Mouse (Mus musculus) megakaryocyte, embryonic 14.5 days (primary cell): ENCODE results near the gene Jph4.

Experiments
- FLI1 ChIP-seq: IDR thresholded peaks from 2 replicates; pipeline ENCODE4 v1.6.1; 2012; ENCODE audit warnings: low read length, inconsistent platforms, mixed read lengths
- GATA1 ChIP-seq: IDR thresholded peaks from 3 replicates; pipeline ENCODE4 v1.6.1; 2012; ENCODE audit warnings: mixed read lengths, low read length, inconsistent platforms, borderline replicate concordance

DNA sequence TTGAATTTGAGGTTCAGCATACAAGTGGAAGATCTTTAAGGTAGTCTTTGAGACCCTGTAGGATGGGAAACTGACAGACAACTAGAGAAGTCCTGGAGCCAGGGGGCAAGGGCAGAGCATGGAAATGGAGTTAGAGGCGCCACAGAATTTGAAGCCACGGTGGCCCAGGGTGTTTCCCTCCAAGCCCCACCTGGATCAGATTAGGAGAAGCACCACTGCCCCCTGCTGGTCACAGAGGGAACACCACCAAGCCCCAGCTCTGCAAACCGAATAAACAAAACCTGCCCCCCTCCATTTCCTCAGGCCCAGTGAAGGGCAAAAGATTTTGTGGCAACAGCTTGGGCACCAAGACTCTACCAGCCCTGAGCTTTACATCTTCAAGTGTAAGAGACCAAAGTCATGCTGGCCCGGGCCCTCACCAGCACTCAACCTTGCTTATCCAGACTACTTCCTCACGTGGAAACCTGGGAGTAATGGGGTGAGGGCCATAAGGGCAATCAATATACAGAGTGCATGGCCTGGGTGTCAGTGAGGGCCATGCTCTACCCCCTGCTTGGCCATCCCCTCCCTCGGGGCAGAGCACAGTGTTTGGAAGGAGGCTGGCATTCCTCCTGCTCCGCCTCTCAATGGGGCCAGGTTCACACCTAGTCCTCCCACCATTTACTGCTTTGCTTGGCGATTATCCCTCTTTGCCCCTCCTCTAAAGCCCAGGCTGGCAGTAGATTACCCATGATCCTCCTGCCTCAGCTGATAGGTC, 37.3 kb downstream of the Jph4 start:
- TF ChIP-seq FLI1 (no peak), GATA1 (0 out of 3 replicates have a peak, but pooled peaks have one; percentile 38)
